Mouse (Mus musculus): Measurements from ENCODE around the gene Parp12.

Gene Parp12

DNA sequence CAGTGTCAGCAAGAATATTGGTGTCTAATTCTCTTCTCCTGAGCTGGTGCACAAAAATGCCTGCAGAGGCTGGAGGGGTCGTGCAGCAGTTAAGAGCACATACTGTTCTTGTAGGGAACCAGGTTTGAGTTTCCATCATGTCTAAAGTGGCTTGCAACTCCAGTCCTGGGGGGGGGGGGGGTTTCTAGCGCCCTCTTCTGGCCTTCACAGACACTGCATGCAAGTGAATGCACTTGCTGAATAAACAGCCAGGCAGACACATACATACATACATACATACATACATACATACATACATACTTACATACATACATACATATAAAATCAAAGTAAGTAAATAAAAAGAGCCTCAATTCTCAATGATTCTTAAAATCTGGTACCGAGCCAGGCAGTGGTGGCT lies 59.8 kb downstream of the Parp12 start:
- DNase-seq (ENCODE audit: low read depth) = no peak

DNA sequence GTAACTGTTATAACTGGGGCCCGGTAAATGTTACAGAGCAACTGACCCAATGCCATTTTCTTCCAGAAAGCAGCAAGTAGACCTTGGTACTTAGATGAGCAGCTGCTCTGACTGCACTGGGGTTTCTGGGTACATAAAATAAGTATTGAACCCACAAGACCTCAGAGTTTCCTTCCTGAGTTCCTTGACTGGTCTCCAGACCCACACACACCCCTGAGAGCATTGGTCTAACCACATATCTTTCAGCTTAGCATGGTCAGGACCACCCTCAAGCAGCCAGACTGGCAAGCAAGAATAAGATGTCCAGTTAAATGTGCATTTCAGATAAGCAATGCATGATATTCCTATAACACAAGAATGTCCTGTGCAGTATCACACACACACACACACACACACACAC lies 61.0 kb downstream of the Parp12 start:
- no peak for DNase-seq (ENCODE audit: low read depth)

DNA sequence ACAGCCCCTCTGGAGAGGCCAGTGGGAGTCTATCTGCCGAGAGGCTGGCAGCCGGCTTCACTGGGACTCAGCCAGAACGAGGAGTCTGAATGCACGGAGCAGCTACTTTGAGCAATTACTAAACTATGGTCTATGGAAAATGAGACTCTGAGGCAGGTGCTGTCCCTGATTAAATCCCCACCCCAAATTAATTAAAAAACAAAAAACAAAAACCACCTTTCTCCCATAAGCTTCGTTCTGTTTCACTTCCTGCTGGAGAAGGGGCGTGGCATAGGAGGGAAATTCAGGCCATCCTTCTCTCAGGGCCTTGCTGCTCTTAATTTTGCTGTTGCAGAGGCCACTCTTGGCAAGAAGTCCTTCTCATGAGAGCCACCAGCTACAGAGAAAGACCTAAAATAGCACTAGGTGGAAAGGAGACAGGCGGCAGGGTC lies 62.3 kb downstream of the Parp12 start:
- no peak for DNase-seq (ENCODE audit: low read depth)

DNA sequence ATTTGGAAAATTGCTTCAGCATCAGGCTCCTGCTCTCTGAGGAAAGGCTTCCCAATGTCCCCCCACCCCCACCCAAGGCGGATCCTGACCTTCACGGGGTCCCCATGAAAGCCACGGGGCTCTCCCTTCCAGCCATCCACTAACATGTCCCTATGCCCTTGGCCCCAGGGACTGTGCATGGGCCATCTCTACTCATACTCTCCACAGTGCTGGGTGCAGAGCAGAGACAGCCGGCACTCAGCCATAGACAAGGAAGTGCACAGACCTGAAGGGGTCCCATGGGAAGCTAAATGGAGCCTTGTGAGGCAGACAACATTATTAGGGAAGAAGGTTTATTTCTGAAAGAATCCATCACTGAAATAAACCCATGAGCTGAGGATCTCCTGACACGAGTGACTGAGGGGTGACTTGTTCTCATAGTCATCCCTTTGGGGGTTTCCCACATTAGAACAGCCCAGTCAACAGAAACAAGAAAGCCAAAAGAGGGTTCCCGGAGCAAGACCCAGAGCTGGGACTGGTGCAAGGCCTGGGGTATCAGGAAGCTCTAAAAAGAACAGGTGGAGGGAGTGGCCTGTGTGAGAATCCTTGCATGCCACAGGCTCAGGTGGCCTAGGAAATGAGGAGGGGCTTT lies 63.2 kb downstream of the Parp12 start:
- DNase-seq (ENCODE audit: low read depth) = no peak

DNA sequence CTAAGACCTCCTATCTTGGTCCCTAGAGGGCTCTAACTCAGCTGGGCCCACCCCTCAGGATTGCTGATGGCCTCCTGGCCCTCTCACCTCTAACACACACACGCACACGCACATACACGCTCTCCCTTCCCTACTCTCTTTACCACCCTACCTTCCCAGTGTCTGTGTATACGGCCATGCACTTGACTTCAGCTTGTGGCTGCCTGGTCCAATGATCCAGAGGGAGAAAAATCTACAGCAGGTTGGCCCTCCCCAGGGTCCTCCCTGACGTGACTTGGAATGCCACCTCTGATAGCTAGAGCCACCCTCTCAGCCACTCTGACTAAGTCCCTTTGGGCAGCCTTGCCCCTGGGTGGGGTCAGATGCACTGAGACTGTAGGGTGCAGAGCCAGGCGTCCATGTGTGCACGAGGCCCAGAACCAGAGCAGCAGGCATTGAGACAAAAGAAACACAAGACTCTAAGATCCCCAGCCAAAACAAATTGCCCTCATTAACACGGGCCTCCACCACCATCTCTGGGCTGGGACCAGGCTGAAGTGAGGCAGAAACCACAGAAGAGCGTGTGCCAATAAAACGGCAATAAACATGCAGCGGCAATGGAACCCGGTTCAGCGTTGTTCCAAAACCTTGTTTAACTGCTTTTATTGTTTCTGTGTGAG lies 63.8 kb downstream of the Parp12 start:
- peak; percentile 22 for DNase-seq (ENCODE audit: low read depth)

DNA sequence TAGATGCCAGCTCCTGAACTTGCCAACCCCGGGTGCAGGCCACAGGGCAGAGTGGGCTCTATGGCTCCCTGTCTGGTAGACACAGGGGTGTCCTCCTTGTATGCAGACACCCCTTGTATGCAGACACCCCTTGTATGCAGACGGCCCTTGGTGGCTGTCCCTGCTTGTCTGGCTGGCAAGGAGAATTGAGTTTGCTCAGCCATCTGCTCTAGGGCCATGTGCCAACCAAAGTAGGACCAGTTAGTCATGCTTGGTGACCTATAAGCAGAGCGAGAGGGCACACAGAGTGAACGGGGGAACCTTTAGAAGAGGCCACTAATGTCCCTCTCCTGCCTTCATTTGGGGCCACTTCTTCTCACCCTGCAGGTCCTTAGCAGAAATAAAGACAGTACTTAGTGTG lies 65.5 kb downstream of the Parp12 start:
- DNase-seq (ENCODE audit: low read depth) = no peak

DNA sequence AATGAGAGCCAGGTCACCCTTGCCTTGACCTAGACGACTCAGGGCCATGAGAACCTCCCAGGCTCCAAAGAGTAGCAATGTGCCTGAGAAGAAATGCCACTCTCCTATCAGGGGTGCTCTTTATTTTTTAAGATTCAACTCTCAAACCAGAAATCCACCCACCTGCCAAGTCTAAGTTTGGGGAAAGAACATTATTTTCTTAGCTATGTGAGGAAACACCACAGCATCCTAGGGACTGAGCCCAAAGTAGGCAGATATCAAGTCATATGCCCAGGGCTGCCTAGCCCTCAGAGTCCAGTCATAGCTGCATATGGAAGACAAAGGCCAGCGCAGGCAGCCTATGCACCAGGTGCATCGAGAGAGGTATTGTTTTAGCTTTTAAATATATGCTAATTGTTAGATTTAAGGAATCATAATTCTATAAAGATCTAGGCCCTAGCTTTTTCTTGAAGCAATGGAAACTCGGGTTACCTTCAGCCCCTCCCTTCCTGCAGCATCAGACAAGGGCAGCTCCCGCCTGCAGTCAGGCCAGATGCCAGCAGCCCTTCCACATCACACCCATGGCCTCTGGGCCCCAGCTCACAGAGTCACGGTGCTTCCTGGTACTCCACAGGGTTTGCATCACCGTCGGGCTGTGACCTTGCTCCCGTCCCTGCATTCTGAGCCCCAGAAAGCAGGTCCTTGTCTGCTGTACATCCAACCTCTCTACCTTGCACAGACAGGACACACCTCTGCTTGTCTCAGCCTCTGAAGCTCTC lies 66.2 kb downstream of the Parp12 start:
- DNase-seq (ENCODE audit: low read depth) = no peak

DNA sequence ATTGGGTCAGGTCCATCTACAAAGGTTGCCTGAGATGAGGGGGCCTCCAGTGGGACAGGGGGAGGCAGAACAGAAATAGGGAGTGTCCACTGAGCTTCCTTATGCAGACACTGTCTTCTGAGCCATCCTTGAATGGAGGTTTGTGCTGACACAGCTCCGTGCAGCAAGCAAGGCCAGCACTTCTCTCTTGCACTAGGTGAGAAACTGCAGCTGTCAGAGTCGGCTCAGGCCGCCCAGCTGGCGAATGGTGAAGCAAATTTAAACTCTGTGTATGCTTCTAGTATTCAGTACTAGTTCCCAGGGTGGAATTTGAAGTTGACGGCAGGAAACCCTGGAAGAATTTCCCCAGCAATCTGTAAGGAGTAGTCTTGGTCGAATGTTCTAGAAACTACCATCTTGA lies 67.3 kb downstream of the Parp12 start:
- DNase-seq (ENCODE audit: low read depth) = no peak

DNA sequence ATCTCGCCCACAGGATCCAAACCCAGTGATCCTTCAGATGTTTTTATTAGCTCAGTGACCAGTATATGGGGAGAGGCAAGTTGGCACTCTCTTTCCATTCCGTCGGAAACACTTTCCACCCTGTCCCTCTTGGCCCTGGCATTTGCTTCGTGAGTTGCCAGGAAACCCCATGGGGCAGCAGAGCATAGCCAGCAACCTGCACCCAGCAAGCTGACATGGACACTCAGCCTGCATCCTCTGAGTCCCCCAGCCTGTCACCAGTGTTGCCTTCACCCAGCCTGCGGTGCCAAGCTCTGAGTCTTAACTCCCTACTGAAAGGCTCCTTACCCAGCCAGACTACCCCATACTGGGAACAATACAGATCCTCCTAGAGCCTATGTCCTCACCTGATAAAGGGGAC lies 69.0 kb downstream of the Parp12 start:
- DNase-seq (ENCODE audit: low read depth) = no peak

DNA sequence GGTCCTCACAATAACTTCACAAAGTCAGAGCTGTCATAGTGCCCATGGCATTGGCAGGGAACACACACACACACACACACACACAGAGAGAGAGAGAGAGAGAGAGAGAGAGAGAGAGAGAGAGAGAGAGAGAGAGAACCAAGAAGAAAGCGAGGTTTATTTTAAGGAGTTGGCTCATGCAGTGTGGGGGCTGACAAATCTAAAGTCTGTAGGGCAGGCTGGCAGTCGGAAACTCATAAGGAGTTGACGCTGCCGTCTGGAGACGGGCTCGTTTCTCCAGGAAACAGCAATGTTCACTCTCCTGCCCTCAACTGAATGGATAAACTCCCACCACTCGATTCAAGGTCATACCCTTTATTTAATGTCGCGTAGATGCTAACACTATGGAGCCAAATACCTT lies 77.7 kb downstream of the Parp12 start:
- no peak for DNase-seq (ENCODE audit: low read depth)

All from fibroblast of lung, adult 2 months (primary cell).